Mouse (Mus musculus) kidney, embryonic 15.5 days (tissue): ENCODE data around the gene Lpar3. TPM values are rescaled to one million over a fixed set of nuclear protein-coding genes. Genes with fewer than 3 reads are reported as not detected.
A peak's percentile ranks its signal among the peaks of the same experiment; 100 is the strongest.
"Not testable (repeated sequence)": the region's sequence is repeated elsewhere in the genome, so short reads cannot be mapped to it uniquely, and the experiment has no call there.

Experiments used
- ATAC-seq: fragments of 200-750 bp; cut with Nextera tagmentation; replicated peaks from 2 replicates; pipeline ENCODE4 v1.8.0; 2017; ENCODE audit warnings: moderate TSS enrichment; ENCODE audit not compliant: low FRiP score
- H3K27ac ChIP-seq: fragments of 300-500 bp; sonication (generic); 2 replicates; pipeline ENCODE4 v1.5.1; 2015; ENCODE audit warnings: mild to moderate bottlenecking, inconsistent platforms
- H3K27me3 ChIP-seq: fragments of 300-500 bp; sonication (generic); 2 replicates; pipeline ENCODE4 v1.6.1; 2015; ENCODE audit warnings: inconsistent platforms
- H3K36me3 ChIP-seq: fragments of 300-500 bp; sonication (generic); 2 replicates; pipeline ENCODE4 v1.6.1; 2015; ENCODE audit warnings: inconsistent platforms
- H3K4me1 ChIP-seq: fragments of 300-500 bp; sonication (generic); 2 replicates; pipeline ENCODE4 v1.6.1; 2015; ENCODE audit warnings: inconsistent platforms
- H3K4me2 ChIP-seq: fragments of 300-500 bp; sonication (generic); 2 replicates; pipeline ENCODE4 v1.6.1; 2015; ENCODE audit warnings: moderate library complexity, mild to moderate bottlenecking, inconsistent platforms
- H3K4me3 ChIP-seq: fragments of 300-500 bp; sonication (generic); replicated peaks from 2 replicates; pipeline ENCODE4 v1.5.1; 2015; ENCODE audit warnings: mild to moderate bottlenecking, inconsistent platforms
- H3K9ac ChIP-seq: fragments of 300-500 bp; sonication (generic); 2 replicates; pipeline ENCODE4 v1.6.1; 2015; ENCODE audit warnings: mild to moderate bottlenecking, inconsistent platforms
- H3K9me3 ChIP-seq: fragments of 300-500 bp; sonication (generic); replicated peaks from 2 replicates; pipeline ENCODE4 v1.6.1; 2016; ENCODE audit warnings: inconsistent platforms
- WGBS: fragments of 180-500 bp; shearing (Covaris S2); methylation state at CpG from one replicate; pipeline ENCODE4 v1.1.7; 2015; ENCODE audit warnings: mixed read lengths; 5-methylcytosine and 5-hydroxymethylcytosine counted together
- polyA plus RNA-seq: library from polyadenylated mRNA; unstranded; fragments of >200 nt; fragmentation: Nextera tagmentation; extraction: Ambion mirVana; gene quantifications from 2 replicates; pipeline ENCODE4 v1.2.1, GENCODE M21; 2015

Gene Lpar3
- polyA plus RNA-seq, 1 experiment from 2014 or later: 1.1 TPM

- no peak for ATAC-seq
- peaks cover 3% of the 10 kb centered on the region; the same call in 1 of the 2 replicates for H3K27me3 ChIP-seq
- H3K9ac ChIP-seq: no peak overlapping the region
- no peak overlapping the region for H3K4me2 ChIP-seq
- peaks cover 15% of the 10 kb centered on the region; the same call in 1 of the 2 replicates for H3K4me1 ChIP-seq
- 81% methylated on average over 5 of the region's 5 CpGs for WGBS
- no peaks in the 10 kb centered on the region for H3K9me3 ChIP-seq
- no peak overlapping the region for H3K4me3 ChIP-seq
- no peaks in the 10 kb centered on the region for H3K36me3 ChIP-seq
- H3K27ac ChIP-seq: no peak overlapping the region
These were observed 25.6 kb upstream of the Lpar3 start for GRCm38 (mm10) chr3:146195153-146195552.

- no peaks in the 10 kb centered on the region for H3K9me3 ChIP-seq
- ATAC-seq: no peak
- H3K4me2 ChIP-seq: no peak overlapping the region
- no peaks in the 10 kb centered on the region for H3K36me3 ChIP-seq
- H3K27ac ChIP-seq: no peak overlapping the region
- H3K27me3 ChIP-seq: peaks cover 3% of the 10 kb centered on the region; the same call in 1 of the 2 replicates
- 39% methylated on average over 6 of the region's 6 CpGs for WGBS
- peaks cover 15% of the 10 kb centered on the region; the same call in 1 of the 2 replicates for H3K4me1 ChIP-seq
- H3K4me3 ChIP-seq: no peak overlapping the region
- H3K9ac ChIP-seq: no peak overlapping the region
These were observed 24.5 kb upstream of the Lpar3 start for GRCm38 (mm10) chr3:146196301-146196700.

- peaks cover 15% of the 10 kb centered on the region; the same call in 1 of the 2 replicates for H3K4me1 ChIP-seq
- WGBS: 74% methylated on average over 17 of the region's 17 CpGs
- no peaks in the 10 kb centered on the region for H3K9me3 ChIP-seq
- no peaks in the 10 kb centered on the region for H3K36me3 ChIP-seq
- peaks cover 3% of the 10 kb centered on the region; the same call in 1 of the 2 replicates for H3K27me3 ChIP-seq
- no peak for ATAC-seq
- no peak overlapping the region for H3K9ac ChIP-seq
- H3K4me3 ChIP-seq: no peak overlapping the region
- no peak overlapping the region for H3K4me2 ChIP-seq
- H3K27ac ChIP-seq: no peak overlapping the region
These were observed 23.7 kb upstream of the Lpar3 start for GRCm38 (mm10) chr3:146196780-146197743.

- no peak for ATAC-seq
These were observed 23.0 kb upstream of the Lpar3 start for GRCm38 (mm10) chr3:146197785-146198184.

DNA sequence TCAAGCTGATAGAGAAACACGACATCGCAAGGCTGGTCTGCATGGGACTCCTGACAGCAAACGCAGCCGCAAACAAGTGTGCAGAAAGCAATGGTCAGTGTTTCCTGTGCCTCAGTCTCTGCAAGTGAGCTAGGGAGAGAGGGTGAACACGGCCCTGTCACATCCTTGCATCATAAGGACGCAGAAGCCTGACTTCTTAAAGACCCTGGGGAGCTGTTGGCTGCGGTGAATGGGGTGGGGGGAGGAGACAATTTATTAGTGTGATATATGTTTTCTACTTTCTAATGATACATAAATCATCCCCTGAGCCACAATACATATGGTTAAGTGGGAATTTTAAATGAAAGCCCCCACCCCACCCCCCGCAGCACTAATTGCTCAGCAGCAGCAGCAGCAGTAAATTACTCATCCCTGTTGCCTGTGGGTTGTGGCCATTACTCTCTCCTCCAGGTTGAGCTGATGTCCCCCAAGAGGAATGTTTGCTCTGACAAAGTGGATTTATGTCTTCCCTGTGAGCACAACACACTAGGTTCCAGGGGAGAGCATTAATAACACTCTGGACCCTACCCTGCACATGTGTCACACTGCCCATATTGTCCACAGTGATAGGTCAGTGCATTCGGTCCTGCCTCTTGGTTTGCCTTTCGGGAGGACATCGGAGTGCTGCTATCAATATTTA, 21.8 kb upstream of the Lpar3 start:
- Histone ChIP-seq H3K4me3 (no peak overlapping the region), H3K36me3 (no peaks in the 10 kb centered on the region), H3K4me1 (peaks cover 15% of the 10 kb centered on the region; the same call in 1 of the 2 replicates), H3K9me3 (no peaks in the 10 kb centered on the region), H3K4me2 (no peak overlapping the region), H3K27me3 (peaks cover 3% of the 10 kb centered on the region; the same call in 1 of the 2 replicates), H3K9ac (no peak overlapping the region), H3K27ac (no peak overlapping the region)
- 0 out of 2 replicates have a peak, but pooled peaks have one; percentile 40 for ATAC-seq
- 41% methylated on average over 11 of the region's 11 CpGs for WGBS

More at GRCm38 (mm10) chr3:146197785-146198184, 23.0 kb upstream of the Lpar3 start:
- Histone ChIP-seq H3K27ac (no peak overlapping the region), H3K36me3 (no peaks in the 10 kb centered on the region), H3K9me3 (no peaks in the 10 kb centered on the region), H3K4me2 (no peak overlapping the region), H3K4me1 (peaks cover 15% of the 10 kb centered on the region; the same call in 1 of the 2 replicates), H3K9ac (no peak overlapping the region), H3K4me3 (no peak overlapping the region), H3K27me3 (peaks cover 3% of the 10 kb centered on the region; the same call in 1 of the 2 replicates)
- 89% methylated on average over 12 of the region's 12 CpGs for WGBS

GRCm38 (mm10) chr3:146199486-146199885, 21.3 kb upstream of the Lpar3 start:
- WGBS: 57% methylated on average over 3 of the region's 3 CpGs
- Histone ChIP-seq H3K36me3 (no peaks in the 10 kb centered on the region), H3K9ac (no peak overlapping the region), H3K9me3 (no peaks in the 10 kb centered on the region), H3K4me3 (no peak overlapping the region), H3K4me1 (peaks cover 15% of the 10 kb centered on the region; the same call in 1 of the 2 replicates), H3K27me3 (peaks cover 3% of the 10 kb centered on the region; the same call in 1 of the 2 replicates), H3K27ac (no peak overlapping the region), H3K4me2 (no peak overlapping the region)
- ATAC-seq: no peak

- Histone ChIP-seq H3K27me3 (no peaks in the 10 kb centered on the region), H3K9me3 (no peaks in the 10 kb centered on the region), H3K4me1 (0 out of 2 replicates have a peak, but pooled peaks cover under 1% of the 10 kb centered on the region), H3K4me3 (no peak overlapping the region), H3K36me3 (no peaks in the 10 kb centered on the region), H3K27ac (no peak overlapping the region), H3K4me2 (no peak overlapping the region), H3K9ac (no peak overlapping the region)
- ATAC-seq: no peak
- WGBS: 64% methylated on average over 2 of the region's 2 CpGs
These were observed 16.4 kb upstream of the Lpar3 start for GRCm38 (mm10) chr3:146204375-146204774.

DNA sequence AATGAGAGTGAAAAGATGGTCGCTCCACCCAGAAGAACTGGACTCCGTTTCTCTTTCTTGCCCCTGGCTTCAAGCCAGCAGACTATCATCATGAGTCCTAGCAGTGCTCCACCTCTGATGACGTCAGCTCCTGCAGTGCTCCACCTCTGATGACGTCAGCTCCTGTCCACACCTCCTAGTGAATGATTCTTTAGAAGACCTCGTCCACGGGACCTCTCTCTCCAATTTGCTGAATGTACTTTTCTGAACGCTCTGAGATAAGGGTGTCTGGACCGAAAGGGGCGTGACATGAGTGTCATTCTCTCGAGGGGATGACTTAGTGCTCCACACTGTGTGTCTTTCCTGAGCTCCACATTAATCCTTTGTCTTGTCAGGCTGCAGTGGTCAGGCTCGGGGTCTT, 15.5 kb upstream of the Lpar3 start:
- Histone ChIP-seq H3K36me3 (no peaks in the 10 kb centered on the region), H3K9me3 (no peaks in the 10 kb centered on the region), H3K27ac (no peak overlapping the region), H3K4me2 (no peak overlapping the region), H3K4me3 (no peak overlapping the region), H3K27me3 (no peaks in the 10 kb centered on the region), H3K4me1 (no peaks in the 10 kb centered on the region), H3K9ac (no peak overlapping the region)
- ATAC-seq: no peak
- WGBS: 71% methylated on average over 11 of the region's 11 CpGs

- Histone ChIP-seq H3K4me1 (no peaks in the 10 kb centered on the region), H3K9ac (no peak overlapping the region), H3K4me3 (no peak overlapping the region), H3K27ac (no peak overlapping the region), H3K36me3 (no peaks in the 10 kb centered on the region), H3K9me3 (no peaks in the 10 kb centered on the region), H3K4me2 (no peak overlapping the region), H3K27me3 (no peaks in the 10 kb centered on the region)
- no peak for ATAC-seq
- 74% methylated on average over 2 of the region's 2 CpGs for WGBS
These were observed 14.1 kb upstream of the Lpar3 start for GRCm38 (mm10) chr3:146206635-146207034.

DNA sequence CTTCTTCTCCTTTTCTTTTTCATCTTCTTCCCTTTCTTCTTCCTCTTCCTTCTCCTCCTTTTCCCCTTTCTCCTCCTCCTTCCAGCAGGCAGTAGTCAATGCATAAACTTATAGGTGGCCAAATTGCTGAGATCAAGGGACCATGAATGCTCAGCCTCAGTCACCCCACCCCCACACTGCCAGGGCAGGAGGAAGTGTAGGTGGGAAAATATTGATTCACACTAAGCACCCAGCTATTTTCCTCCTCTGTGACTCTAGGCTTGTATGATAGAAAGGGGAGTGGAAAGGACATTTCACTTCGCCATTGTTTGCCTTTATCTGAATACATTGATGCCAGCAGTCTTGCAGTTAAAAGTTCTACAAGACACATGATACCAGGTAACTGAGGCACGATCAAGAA, 13.3 kb upstream of the Lpar3 start:
- H3K27ac ChIP-seq: no peak overlapping the region
- H3K4me3 ChIP-seq: no peak overlapping the region
- no peaks in the 10 kb centered on the region for H3K36me3 ChIP-seq
- H3K27me3 ChIP-seq: no peaks in the 10 kb centered on the region
- ATAC-seq: no peak
- H3K4me2 ChIP-seq: no peak overlapping the region
- H3K9me3 ChIP-seq: no peaks in the 10 kb centered on the region
- H3K4me1 ChIP-seq: no peaks in the 10 kb centered on the region
- no peak overlapping the region for H3K9ac ChIP-seq
- 55% methylated on average over 2 of the region's 2 CpGs for WGBS

- WGBS: 93% methylated on average over 8 of the region's 8 CpGs
- ATAC-seq, H3K4me1 ChIP-seq, H3K9me3 ChIP-seq, H3K27me3 ChIP-seq, H3K36me3 ChIP-seq, H3K27ac ChIP-seq, H3K4me2 ChIP-seq, H3K4me3 ChIP-seq, H3K9ac ChIP-seq: not testable (repeated sequence)
These were observed 11.0 kb upstream of the Lpar3 start for GRCm38 (mm10) chr3:146209759-146210158.
